Comparison of ENCODE assay signal across 23 mouse cellular contexts in the genomic region with DNA sequence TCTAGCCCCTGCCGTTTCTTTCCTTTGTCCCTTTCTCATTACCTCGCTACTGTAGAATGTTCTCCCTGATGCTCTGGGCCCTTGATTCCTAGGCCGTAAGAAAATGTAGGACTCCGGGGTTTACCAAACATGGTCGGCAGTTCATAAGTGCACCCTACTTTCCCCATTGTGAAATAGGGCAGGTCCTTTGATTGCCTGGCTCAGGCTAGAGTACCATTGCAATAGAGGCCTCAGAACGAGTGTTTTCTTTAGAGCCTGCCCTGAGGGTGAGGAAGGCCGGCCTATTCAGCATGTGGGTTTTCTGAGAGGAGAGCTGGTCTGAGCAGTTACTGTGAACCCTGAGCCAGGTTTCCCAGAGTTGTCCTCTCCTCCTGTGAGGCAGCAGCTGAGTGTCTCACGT. TPM values are rescaled to one million over a fixed set of nuclear protein-coding genes. Genes with fewer than 3 reads are reported as not detected.
A peak's percentile ranks its signal among the peaks of the same experiment; 100 is the strongest.
DNase-seq lines count a peak whose midpoint lies in the region; ATAC-seq and TF ChIP-seq lines count a peak whose summit lies in the region.
"Had no signal": no experiment of that assay in that cellular context is flagged by ENCODE, and none has a peak within 500 bp of the region (broad histone marks: within the 10 kb centered on the region; RNA-seq: fewer than 3 reads in every experiment).

No protein-coding gene starts in this region.

- 40% methylated on average over 8 of the region's 8 CpGs for WGBS in liver, adult 2 months

- H3K9ac ChIP-seq in liver, adult 2 months (ENCODE audit: low read depth, low read length) = no peak overlapping the region
- H3K9ac ChIP-seq: embryonic facial prominence, embryonic 12.5 days; heart, embryonic 12.5 days; hindbrain, embryonic 15.5 days had no signal

- peaks cover 9% of the 10 kb centered on the region; the same call in 1 of the 2 replicates for H3K4me1 ChIP-seq in liver, adult 2 months (ENCODE audit: control insufficient read depth, insufficient read depth, low read length)
- peaks cover 84% of the 10 kb centered on the region for H3K4me1 ChIP-seq in G1E (ENCODE audit: insufficient read depth, low read depth, low read length)
- H3K4me1 ChIP-seq: embryonic facial prominence, embryonic 12.5 days; heart, embryonic 12.5 days; hindbrain, embryonic 10.5 days; hindbrain, embryonic 15.5 days had no signal

- TF ChIP-seq POLR2A in liver, adult 2 months (IDR thresholded peaks at IDR 0.05; ENCODE audit: extremely low read depth, insufficient read depth, low read length) = no peak

- peak; percentile 88 for DNase-seq in liver, adult 2 months (ENCODE audit: extremely low read depth, low read depth, low spot score)
- DNase-seq in liver (no peak), ES-CJ7 (ENCODE audit: low read depth, low spot score) (peak; percentile 11), G1E (ENCODE audit: low spot score) (no peak)
- DNase-seq in fat pad, adult 2 months (ENCODE audit: extremely low read depth, low read depth, low spot score) = peak; percentile 39
- DNase-seq in right cerebral cortex, postnatal 4 days = no peak
- DNase-seq in embryo, embryonic 10 days (ENCODE audit: low spot score) = no peak
- DNase-seq: adrenal gland, postnatal 10 days; cerebellum, adult 11 months; cerebellum, adult 8-10 months; cerebellum, postnatal 14 days; gastrocnemius, adult 2 months; gastrocnemius, postnatal 25 days had no signal

- H3K27me3 ChIP-seq in liver, adult 2 months (ENCODE audit: control insufficient read depth, insufficient read depth, low read length) = no peaks in the 10 kb centered on the region
- no peaks in the 10 kb centered on the region for H3K27me3 ChIP-seq in G1E (ENCODE audit: insufficient read depth, low read length)
- H3K27me3 ChIP-seq: embryonic facial prominence, embryonic 12.5 days; heart, embryonic 12.5 days; hindbrain, embryonic 15.5 days had no signal

- no peaks in the 10 kb centered on the region for H3K79me2 ChIP-seq in liver, adult 2 months (ENCODE audit: control insufficient read depth, insufficient read depth, low read length)

- no peak for TF ChIP-seq CTCF in liver, adult 2 months (IDR thresholded peaks at IDR 0.05; ENCODE audit: low read depth, low read length)
- TF ChIP-seq CTCF in G1E (IDR thresholded peaks at IDR 0.05; ENCODE audit: low read depth, low read length) = no peak

- H3K36me3 ChIP-seq in liver, adult 2 months (ENCODE audit: control insufficient read depth, insufficient read depth, low read length) = peaks cover 2% of the 10 kb centered on the region; the same call in 1 of the 2 replicates
- H3K36me3 ChIP-seq in G1E (replicated peaks) = peaks cover 68% of the 10 kb centered on the region

- H3K9me3 ChIP-seq in G1E (replicated peaks) = no peaks in the 10 kb centered on the region
- H3K9me3 ChIP-seq: embryonic facial prominence, embryonic 12.5 days; heart, embryonic 12.5 days; hindbrain, embryonic 10.5 days; hindbrain, embryonic 15.5 days had no signal

- ATAC-seq in G1E (ENCODE audit: extremely low read depth, insufficient number of reproducible peaks, low FRiP score, poor library complexity, severe bottlenecking) = no peak
- ATAC-seq: CD4-positive, CD25-positive, alpha-beta regulatory T cell, adult 4 months; forebrain, embryonic 14.5 days; inflammation-experienced regulatory T-cells, adult 6 months had no signal

- no peak overlapping the region for H3K4me3 ChIP-seq in liver, adult 2 months (ENCODE audit: insufficient read depth, low read depth, low read length)
- H3K4me3 ChIP-seq in G1E (ENCODE audit: low read depth, low read length) = peak overlapping the region; percentile 66
- H3K4me3 ChIP-seq: embryonic facial prominence, embryonic 12.5 days; gastrocnemius, adult 2 months; heart, embryonic 12.5 days; hindbrain, embryonic 10.5 days; hindbrain, embryonic 15.5 days had no signal

- H3K27ac ChIP-seq in liver, adult 2 months (replicated peaks; ENCODE audit: insufficient read depth, low read depth, low read length) = no peak overlapping the region; the same call in 1 of the 2 replicates
- H3K27ac ChIP-seq: embryonic facial prominence, embryonic 12.5 days; gastrocnemius, adult 2 months; hindbrain, embryonic 10.5 days; hindbrain, embryonic 15.5 days had no signal

RNA-seq across cellular contexts. Expression of a gene that starts 7.8 kb away (rescaled TPM):
- total RNA-seq in liver, adult 2 months (2014; rRNA removed) = 31.3 and 33.7 TPM in 2 replicates
- polyA plus RNA-seq in liver, adult 2 months (2012; rRNA removed) = 19.1 and 20.0 TPM in 2 replicates
- total RNA-seq in G1E (2014; fragmentation: Nextera tagmentation) (14.6 and 20.3 TPM in 2 replicates), G1E (2017) (20.4 and 21.4 TPM in 2 replicates)
- polyA plus RNA-seq in G1E (2012) = 18.6 and 19.2 TPM in 2 replicates

RNA-seq across cellular contexts. Expression of a gene that starts 21.3 kb away (rescaled TPM):
- total RNA-seq in liver, adult 2 months (2014; rRNA removed) = 17.1 and 24.0 TPM in 2 replicates
- 15.9 and 18.3 TPM in 2 replicates for polyA plus RNA-seq in liver, adult 2 months (2012; rRNA removed)
- total RNA-seq in G1E (2014; fragmentation: Nextera tagmentation) (70.7 and 84.6 TPM in 2 replicates), G1E (2017) (70.0 and 74.3 TPM in 2 replicates)
- 40.4 and 59.3 TPM in 2 replicates for polyA plus RNA-seq in G1E (2012)

RNA-seq across cellular contexts. Expression of a gene that starts 26.4 kb away (rescaled TPM):
- 12.3 and 14.9 TPM in 2 replicates for total RNA-seq in liver, adult 2 months (2014; rRNA removed)
- 7.6 and 9.7 TPM in 2 replicates for polyA plus RNA-seq in liver, adult 2 months (2012; rRNA removed)
- total RNA-seq in G1E (2014; fragmentation: Nextera tagmentation) (21.1 and 30.0 TPM in 2 replicates), G1E (2017) (29.5 and 31.9 TPM in 2 replicates)
- 4.5 and 4.9 TPM in 2 replicates for polyA plus RNA-seq in G1E (2012)

RNA-seq across cellular contexts. Expression of a gene that starts 50.1 kb away (rescaled TPM):
- total RNA-seq in liver, adult 2 months (2014; rRNA removed) = not detected in 2 replicates
- not detected in 2 replicates for polyA plus RNA-seq in liver, adult 2 months (2012; rRNA removed)
- total RNA-seq in G1E (2014; fragmentation: Nextera tagmentation) (not detected in 2 replicates), G1E (2017) (not detected in 2 replicates)
- not detected in 2 replicates for polyA plus RNA-seq in G1E (2012)
- total RNA-seq: common myeloid progenitor, adult 5-6 weeks; gastrocnemius, adult 2 months; gastrocnemius, postnatal 25 days; granulocyte monocyte progenitor cell, adult 5-6 weeks; heart, adult 8-10 months had no signal
- polyA plus RNA-seq: heart, embryonic 12.5 days had no signal

Comparison
In these comparisons a context has a peak if more than half of its experiments do, and no peak if none do; other contexts are left out.
1. DNase-seq: peak in liver, adult 2 months (single experiment), ES-CJ7 (single experiment) and fat pad, adult 2 months (single experiment); none in liver (single experiment), G1E (single experiment), right cerebral cortex, postnatal 4 days (single experiment) and embryo, embryonic 10 days (single experiment).